Mouse (Mus musculus) layer of hippocampus, postnatal 36 days (tissue): ENCODE data around the gene Tssk2. TPM values are rescaled to one million over a fixed set of nuclear protein-coding genes. Genes with fewer than 3 reads are reported as not detected.

Experiments
- DNase-seq, 2 experiments: peaks; one replicate each; pipeline ENCODE4 v3.0.0; 2022
- total RNA-seq, 2 experiments: library from RNA; stranded (reverse); gene quantifications; 2 replicates each; pipeline ENCODE4 v1.2.3; 2021

The Tssk2 gene
- total RNA-seq, result not detected

DNA sequence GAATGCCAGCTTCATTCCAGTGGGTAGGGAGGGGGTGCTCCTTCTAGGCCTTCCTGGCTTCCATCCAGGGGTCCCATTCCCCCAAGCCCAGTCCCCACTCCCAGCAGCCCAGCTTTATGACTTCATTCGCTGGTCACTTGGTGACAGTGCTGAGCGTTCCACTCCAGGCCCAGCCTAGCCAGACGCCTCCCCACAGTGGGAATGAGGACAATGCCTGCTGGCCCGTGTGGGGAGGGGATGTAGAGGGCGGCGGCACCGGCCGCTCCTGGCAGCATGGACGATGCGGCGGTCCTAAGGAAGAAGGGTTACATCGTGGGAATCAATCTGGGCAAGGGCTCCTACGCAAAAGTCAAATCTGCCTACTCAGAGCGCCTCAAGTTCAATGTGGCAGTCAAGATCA is at the start of gene Tssk2, which contains the start of gene Dgcr2:
Gene Tssk2, plus strand, starts transcription at position 176 of the 400 bp plus-strand sequence.
Gene Dgcr2, minus strand, starts transcription at position 101 of the 400 bp plus-strand sequence.
- no peak for DNase-seq

- DNase-seq, result peak in 1 of 2 experiments; percentile 41
Measured at GRCm38 (mm10) chr16:17848928-17849327, 49.5 kb upstream of the Tssk2 start.

DNA sequence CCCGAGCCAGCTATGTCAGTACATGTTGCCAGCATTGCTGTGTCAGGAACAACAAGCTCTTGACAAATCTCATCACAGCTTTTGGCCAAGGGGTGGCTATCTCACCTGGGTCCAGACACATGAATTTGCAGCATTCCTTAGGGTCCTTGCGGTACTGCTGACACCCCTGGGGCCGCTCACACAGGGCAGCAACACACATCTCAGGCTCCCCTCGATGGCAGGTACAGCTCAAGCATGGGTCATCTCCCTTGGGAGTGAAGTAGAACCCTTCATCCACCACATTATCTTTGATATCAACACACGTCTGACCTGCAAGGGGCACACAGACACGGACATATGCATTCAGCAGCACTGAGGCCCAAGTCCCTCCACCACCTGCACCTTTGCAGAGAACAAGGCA is 49.0 kb upstream of the Tssk2 start:
- DNase-seq, result no peak

GRCm38 (mm10) chr16:17851331-17851730 is 47.1 kb upstream of the Tssk2 start:
- no peak for DNase-seq

- no peak for DNase-seq
Measured at GRCm38 (mm10) chr16:17851860-17852259, 46.6 kb upstream of the Tssk2 start.

GRCm38 (mm10) chr16:17853263-17853662 is 45.2 kb upstream of the Tssk2 start:
- no peak for DNase-seq

GRCm38 (mm10) chr16:17857157-17857556 is 41.3 kb upstream of the Tssk2 start:
- DNase-seq, result no peak

- no peak for DNase-seq
Measured at GRCm38 (mm10) chr16:17858592-17858991, 39.8 kb upstream of the Tssk2 start.

GRCm38 (mm10) chr16:17865293-17865692 is 33.1 kb upstream of the Tssk2 start:
- DNase-seq, result no peak

DNA sequence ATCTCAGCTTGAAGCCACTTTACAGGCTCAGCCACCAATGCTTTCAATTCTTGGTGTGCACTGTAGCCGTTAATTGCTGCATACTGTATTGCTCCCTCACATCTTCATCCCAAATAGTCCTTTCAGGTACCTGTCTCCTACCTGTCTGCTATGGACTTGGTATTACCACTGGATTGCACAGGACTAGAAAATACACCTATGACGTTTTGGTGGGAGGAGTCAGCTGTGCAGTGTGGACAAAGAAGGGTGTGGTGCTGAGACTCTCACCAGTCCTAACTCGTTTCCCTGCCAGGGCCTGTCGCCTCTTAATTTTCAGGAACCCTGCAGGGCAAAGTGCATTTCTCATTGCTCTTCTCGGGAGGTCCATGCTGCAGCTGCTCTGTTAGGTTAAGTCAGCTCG is 32.7 kb upstream of the Tssk2 start:
- no peak for DNase-seq

DNA sequence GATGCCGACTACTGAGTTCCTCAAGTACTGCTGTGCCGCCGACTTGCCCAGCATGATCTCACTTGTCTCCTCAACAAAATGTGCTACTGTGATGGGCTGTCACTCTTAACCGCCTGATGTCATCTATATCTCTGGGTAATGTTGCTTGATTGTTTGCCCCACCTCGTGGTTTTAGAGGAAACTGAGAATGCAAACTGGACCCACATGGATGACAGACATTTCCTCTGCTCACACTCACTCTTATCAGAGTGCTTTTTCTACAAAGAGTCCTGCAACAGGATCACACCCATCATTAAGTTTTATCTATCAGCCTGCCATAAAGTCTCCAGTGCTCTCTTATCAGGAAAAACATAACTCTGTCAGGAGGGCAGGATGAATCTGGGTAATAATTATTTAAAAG is 27.2 kb upstream of the Tssk2 start:
- no peak for DNase-seq

DNA sequence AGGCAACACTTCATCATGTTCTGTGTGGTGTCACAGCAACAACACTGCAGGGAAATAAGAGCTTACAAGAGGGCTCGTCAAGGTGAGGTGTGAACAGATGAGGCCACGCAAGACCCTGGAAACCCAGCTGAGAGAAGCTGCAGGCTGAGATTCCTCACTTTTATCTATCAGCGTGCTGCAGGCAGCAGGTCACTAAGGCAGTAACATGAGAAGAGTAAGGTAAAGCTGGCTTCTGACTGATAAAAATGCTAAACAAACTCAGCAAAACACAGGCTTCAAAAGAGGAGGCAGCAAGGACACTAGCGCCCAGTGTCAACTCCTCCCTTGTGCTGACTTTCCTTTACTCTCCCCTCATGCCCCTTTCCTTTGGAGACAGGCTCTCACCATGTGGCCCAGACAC is 25.4 kb upstream of the Tssk2 start:
- no peak for DNase-seq

- DNase-seq, result no peak
Measured at GRCm38 (mm10) chr16:17875174-17875573, 23.3 kb upstream of the Tssk2 start.

- DNase-seq, result no peak
Measured at GRCm38 (mm10) chr16:17876096-17876495, 22.3 kb upstream of the Tssk2 start.

DNA sequence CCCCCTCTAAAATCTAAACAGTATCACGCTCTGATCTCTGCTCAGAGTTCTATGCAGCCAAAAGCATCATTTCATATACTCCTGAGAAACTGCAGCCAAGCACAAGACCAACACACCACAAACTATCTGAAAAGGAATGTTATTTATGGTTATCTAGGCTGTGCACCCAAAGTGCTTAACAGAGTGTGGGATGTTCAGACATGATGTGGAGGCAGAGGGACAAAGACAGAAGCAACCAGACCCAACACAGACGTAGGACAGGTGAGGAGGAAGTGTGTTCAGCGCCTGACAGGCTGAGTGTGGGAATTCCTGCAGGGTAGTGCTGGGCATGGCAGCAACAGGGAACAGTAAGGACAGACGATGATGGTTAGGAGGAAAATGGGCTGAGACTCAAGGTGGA is 18.9 kb upstream of the Tssk2 start:
- DNase-seq, result no peak

GRCm38 (mm10) chr16:17882196-17882595 is 16.2 kb upstream of the Tssk2 start:
- no peak for DNase-seq

GRCm38 (mm10) chr16:17884116-17884515 is 14.3 kb upstream of the Tssk2 start:
- no peak for DNase-seq

DNA sequence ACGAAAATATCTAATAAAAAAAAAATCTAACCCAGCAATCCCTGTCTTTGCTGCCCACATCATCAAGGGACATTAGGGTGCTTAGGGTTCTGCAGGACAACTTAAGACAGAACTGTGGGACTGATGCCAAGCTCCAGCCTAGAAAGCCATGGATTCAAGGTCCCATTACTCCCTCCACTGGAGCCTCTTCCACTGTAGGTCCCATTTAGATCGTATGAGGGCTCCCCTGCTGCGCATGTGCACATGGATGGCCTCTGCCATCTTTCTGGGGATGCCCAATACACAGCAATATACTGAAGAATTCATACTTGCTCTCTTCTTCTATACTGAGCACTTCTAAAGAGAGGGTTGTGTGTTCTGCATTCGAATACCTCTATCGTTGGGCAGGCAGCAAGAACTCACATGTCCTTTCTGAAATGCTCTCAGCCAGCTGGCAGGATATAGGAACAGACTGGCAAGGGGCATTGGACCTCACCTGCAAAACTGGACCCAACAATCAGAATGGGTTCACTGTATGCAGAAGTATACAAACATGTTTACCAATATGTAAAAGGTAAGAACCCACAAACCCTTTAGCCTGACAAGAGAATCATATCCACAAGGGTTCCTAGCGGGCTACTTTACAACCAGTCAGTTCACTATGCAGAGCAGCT is 8.6 kb upstream of the Tssk2 start:
- DNase-seq, result no peak

- no peak for DNase-seq
Measured at GRCm38 (mm10) chr16:17890342-17890727, 8.1 kb upstream of the Tssk2 start.

GRCm38 (mm10) chr16:17890917-17891566 is 7.4 kb upstream of the Tssk2 start:
- DNase-seq, result peak; percentile 34 to 47

DNA sequence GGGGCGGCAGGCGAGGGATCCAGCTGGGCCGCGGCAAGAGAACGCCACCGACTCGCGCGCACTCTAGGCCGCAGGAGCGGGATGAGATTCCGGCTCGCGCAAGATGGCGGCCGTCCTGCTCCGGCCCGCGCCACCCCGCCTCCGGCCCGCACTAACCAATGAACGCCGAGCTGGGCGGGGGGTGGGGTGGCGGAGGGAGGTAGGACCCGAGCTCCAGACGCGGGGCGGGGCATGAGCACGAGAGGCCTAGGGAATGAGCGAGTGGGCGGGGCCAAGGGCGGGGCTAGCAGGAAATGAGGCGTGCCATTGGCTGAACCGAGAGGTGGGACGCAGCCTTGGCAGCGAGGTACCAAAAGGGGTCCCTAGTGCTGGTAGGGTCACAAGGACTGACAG is 6.9 kb upstream of the Tssk2 start, which contains the start of gene Gm20518:
Gene Gm20518, minus strand, starts transcription at position 105 of the 393 bp plus-strand sequence.
- peak; percentile 98 for DNase-seq

GRCm38 (mm10) chr16:17892606-17893005 is 5.8 kb upstream of the Tssk2 start:
- DNase-seq, result no peak

GRCm38 (mm10) chr16:17893923-17894322 is 4.5 kb upstream of the Tssk2 start, which contains the start of gene Tssk1:
Tssk1 (plus strand) TSS chr16:17894223.
- no peak for DNase-seq

- DNase-seq, result no peak
Measured at GRCm38 (mm10) chr16:17896091-17896490, 2.3 kb upstream of the Tssk2 start.
